9 mouse cellular contexts compared by ENCODE assay signal in the genomic region with DNA sequence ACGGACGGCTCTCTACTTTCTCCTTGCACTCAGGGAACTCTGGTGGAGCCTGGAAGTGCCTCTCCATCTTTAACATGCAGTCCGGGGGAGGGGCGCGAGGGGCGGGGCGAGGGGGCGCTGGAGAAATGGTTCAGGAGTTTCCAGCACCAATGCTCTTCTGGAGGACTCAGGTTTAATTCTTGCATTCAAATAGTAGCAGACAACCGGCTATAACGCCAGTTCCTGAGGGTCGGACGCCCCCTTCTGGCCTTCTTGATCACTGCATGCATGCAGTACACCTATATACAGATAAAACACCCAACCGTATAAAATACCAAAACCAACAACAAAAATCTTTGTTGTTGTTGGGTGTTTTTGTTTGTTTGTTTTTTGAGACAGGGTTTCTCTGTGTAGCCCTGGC. TPM values are rescaled to one million over a fixed set of nuclear protein-coding genes. Genes with fewer than 3 reads are reported as not detected.
A peak's percentile ranks its signal among the peaks of the same experiment; 100 is the strongest.
DNase-seq lines count a peak whose midpoint lies in the region; ATAC-seq and TF ChIP-seq lines count a peak whose summit lies in the region.
"Had no signal": no experiment of that assay in that cellular context is flagged by ENCODE, and none has a peak within 500 bp of the region (broad histone marks: within the 10 kb centered on the region; RNA-seq: fewer than 3 reads in every experiment).

No protein-coding gene starts in this region.

- H3K36me3 ChIP-seq in liver, embryonic 14.5 days (replicated peaks; ENCODE audit: control insufficient read depth, insufficient read depth, low read depth): no peaks in the 10 kb centered on the region
- H3K36me3 ChIP-seq in heart, embryonic 12.5 days: no peaks in the 10 kb centered on the region
- H3K36me3 ChIP-seq: hindbrain, embryonic 15.5 days had no signal

- no peak for TF ChIP-seq EP300 in liver, embryonic 14.5 days (IDR thresholded peaks at IDR 0.05; ENCODE audit: low read depth)

- DNase-seq in gastrocnemius, adult 18-20 months (ENCODE audit: low spot score): peak; percentile 26
- DNase-seq in gastrocnemius, postnatal 4 days (ENCODE audit: low spot score in 2 of 2): no peak
- DNase-seq in urinary bladder, postnatal 14 days (ENCODE audit: low spot score): peak; percentile 36
- DNase-seq in urinary bladder, postnatal 36 days (ENCODE audit: low spot score in 2 of 2): no peak
- DNase-seq in liver, embryonic 14.5 days (ENCODE audit: low read depth in 3 of 3, low spot score in 3 of 3): no peak
- peak; percentile 58 for DNase-seq in thymus, postnatal 25 days
- DNase-seq in left cerebral cortex, postnatal 36 days (ENCODE audit: low spot score in 2 of 2): no peak

- H3K27ac ChIP-seq in liver, embryonic 14.5 days: no peak overlapping the region
- no peak overlapping the region for H3K27ac ChIP-seq in heart, embryonic 12.5 days (ENCODE audit: poor library complexity, severe bottlenecking)
- H3K27ac ChIP-seq: hindbrain, embryonic 15.5 days had no signal

- peak; percentile 71 for TF ChIP-seq CTCF in liver, embryonic 14.5 days (IDR thresholded peaks at IDR 0.05; ENCODE audit: low read depth)

- no peak for ATAC-seq in liver, embryonic 14.5 days (ENCODE audit: insufficient read depth)
- ATAC-seq in heart, embryonic 12.5 days (ENCODE audit: insufficient number of reproducible peaks, low FRiP score): no peak

- H3K4me1 ChIP-seq in liver, embryonic 14.5 days (replicated peaks; ENCODE audit: control insufficient read depth in 2 of 2, insufficient read depth in 2 of 2, low read length in 1 of 2): no peaks in the 10 kb centered on the region
- H3K4me1 ChIP-seq in heart, embryonic 12.5 days (replicated peaks): peaks cover 9% of the 10 kb centered on the region
- H3K4me1 ChIP-seq: hindbrain, embryonic 15.5 days had no signal

- no peak overlapping the region for H3K4me2 ChIP-seq in liver, embryonic 14.5 days (ENCODE audit: low read depth)
- no peak overlapping the region for H3K4me2 ChIP-seq in heart, embryonic 12.5 days
- H3K4me2 ChIP-seq: hindbrain, embryonic 15.5 days had no signal

- WGBS in liver, embryonic 14.5 days (ENCODE audit: insufficient replicate concordance): 20% methylated on average over 13 of the region's 13 CpGs
- WGBS in heart, embryonic 12.5 days: 11% methylated on average over 13 of the region's 13 CpGs

- H3K9ac ChIP-seq in liver, embryonic 14.5 days (replicated peaks): no peak overlapping the region
- H3K9ac ChIP-seq in heart, embryonic 12.5 days: no peak overlapping the region
- H3K9ac ChIP-seq: hindbrain, embryonic 15.5 days had no signal

- no peaks in the 10 kb centered on the region for H3K9me3 ChIP-seq in liver, embryonic 14.5 days (ENCODE audit: control insufficient read depth, low read length)
- no peaks in the 10 kb centered on the region for H3K9me3 ChIP-seq in heart, embryonic 12.5 days (replicated peaks)
- H3K9me3 ChIP-seq: hindbrain, embryonic 15.5 days had no signal

- intact Hi-C loops in left cerebral cortex, postnatal 36 days (cut with DNase I): no loop called here

- H3K4me3 ChIP-seq in liver, embryonic 14.5 days (ENCODE audit: insufficient read depth in 1 of 2, low read depth in 2 of 2, low read length in 2 of 2): no peak overlapping the region
- no peak overlapping the region for H3K4me3 ChIP-seq in heart, embryonic 12.5 days
- H3K4me3 ChIP-seq: hindbrain, embryonic 15.5 days had no signal

- H3K27me3 ChIP-seq in liver, embryonic 14.5 days (ENCODE audit: control insufficient read depth, insufficient read depth, low read length): no peaks in the 10 kb centered on the region
- no peaks in the 10 kb centered on the region for H3K27me3 ChIP-seq in heart, embryonic 12.5 days (replicated peaks)
- H3K27me3 ChIP-seq: hindbrain, embryonic 15.5 days had no signal

RNA-seq across cellular contexts. Expression of a gene that starts 25.7 kb away (rescaled TPM):
- 10 to 100 TPM; 54.8 to 60.6 TPM for total RNA-seq in gastrocnemius, adult 18-20 months (2021)
- 1 to 10 TPM; 8.7 to 8.8 TPM for total RNA-seq in gastrocnemius, postnatal 4 days (2021)
- polyA plus RNA-seq in liver, embryonic 14.5 days (2012; rRNA removed): 10.4 and 12.0 TPM in 2 replicates
- 14.4 and 17.3 TPM in 2 replicates for polyA plus RNA-seq in liver, embryonic 14.5 days (2014; fragmentation: Nextera tagmentation; extraction: Ambion mirVana)
- polyA plus RNA-seq in heart, embryonic 12.5 days (2016; fragmentation: Nextera tagmentation; extraction: Ambion mirVana): 17.2 and 19.0 TPM in 2 replicates
- 100 to 1,000 TPM; 424 to 526 TPM for total RNA-seq in left cerebral cortex, postnatal 36 days (2021)

RNA-seq across cellular contexts. Expression of a gene that starts 26.3 kb away (rescaled TPM):
- total RNA-seq in gastrocnemius, adult 18-20 months (2021): 10 to 100 TPM; 37.2 to 48.3 TPM
- 100 to 1,000 TPM; 475 to 533 TPM for total RNA-seq in gastrocnemius, postnatal 4 days (2021)
- polyA plus RNA-seq in liver, embryonic 14.5 days (2012; rRNA removed): 530 and 765 TPM in 2 replicates
- 774 and 804 TPM in 2 replicates for polyA plus RNA-seq in liver, embryonic 14.5 days (2014; fragmentation: Nextera tagmentation; extraction: Ambion mirVana)
- 601 and 631 TPM in 2 replicates for polyA plus RNA-seq in heart, embryonic 12.5 days (2016; fragmentation: Nextera tagmentation; extraction: Ambion mirVana)
- 100 to 1,000 TPM; 416 to 501 TPM for total RNA-seq in left cerebral cortex, postnatal 36 days (2021)

RNA-seq across cellular contexts. Expression of a gene that starts 50.6 kb away (rescaled TPM):
- total RNA-seq in gastrocnemius, adult 18-20 months (2021): 10 to 100 TPM; 12.9 to 22.1 TPM
- 10 to 100 TPM; 51.5 to 52.8 TPM for total RNA-seq in gastrocnemius, postnatal 4 days (2021)
- 1.5 and 1.7 TPM in 2 replicates for polyA plus RNA-seq in liver, embryonic 14.5 days (2012; rRNA removed)
- 0.71 and 0.92 TPM in 2 replicates for polyA plus RNA-seq in liver, embryonic 14.5 days (2014; fragmentation: Nextera tagmentation; extraction: Ambion mirVana)
- polyA plus RNA-seq in heart, embryonic 12.5 days (2016; fragmentation: Nextera tagmentation; extraction: Ambion mirVana): 1.7 and 2.3 TPM in 2 replicates
- total RNA-seq in left cerebral cortex, postnatal 36 days (2021): 10 to 100 TPM; 31.3 to 32.4 TPM

Comparison
In these comparisons a context has a peak if more than half of its experiments do, and no peak if none do; other contexts are left out.
1. DNase-seq: peak in gastrocnemius, adult 18-20 months (single experiment), urinary bladder, postnatal 14 days (single experiment) and thymus, postnatal 25 days (single experiment); none in gastrocnemius, postnatal 4 days (0 of 2), urinary bladder, postnatal 36 days (0 of 2), liver, embryonic 14.5 days (0 of 3) and left cerebral cortex, postnatal 36 days (0 of 2).
2. RNA of a gene that starts 26.3 kb away (total RNA-seq): 475 to 533 TPM in gastrocnemius, postnatal 4 days and 416 to 501 TPM in left cerebral cortex, postnatal 36 days; 37.2 to 48.3 TPM in gastrocnemius, adult 18-20 months; every median in the first group is over 4 times any median in the second.
3. RNA of a gene that starts 25.7 kb away (total RNA-seq): 424 to 526 TPM in left cerebral cortex, postnatal 36 days; 54.8 to 60.6 TPM in gastrocnemius, adult 18-20 months and 8.7 to 8.8 TPM in gastrocnemius, postnatal 4 days; every median in the first group is over 4 times any median in the second.